Mouse (Mus musculus) neural tube, embryonic 13.5 days (tissue): Measurements from ENCODE around the gene Ttc4. TPM values are rescaled to one million over a fixed set of nuclear protein-coding genes. Genes with fewer than 3 reads are reported as not detected.

Source experiments
- ATAC-seq: fragments of 200-750 bp; cut with Nextera tagmentation; 2 replicates; pipeline ENCODE4 v1.8.0; 2017; ENCODE audit warnings: low read depth, mild to moderate bottlenecking, moderate TSS enrichment, moderate library complexity
- H3K27ac ChIP-seq: fragments of 300-500 bp; sonication (generic); replicated peaks from 2 replicates; pipeline ENCODE4 v1.5.1; 2015; ENCODE audit warnings: moderate library complexity, mild to moderate bottlenecking, inconsistent platforms
- H3K27me3 ChIP-seq: fragments of 300-500 bp; sonication (generic); 2 replicates; pipeline ENCODE4 v1.6.1; 2015; ENCODE audit warnings: mild to moderate bottlenecking, inconsistent platforms
- H3K36me3 ChIP-seq: fragments of 300-500 bp; sonication (generic); 2 replicates; pipeline ENCODE4 v1.6.1; 2015; ENCODE audit warnings: mild to moderate bottlenecking, inconsistent platforms
- H3K4me1 ChIP-seq: fragments of 300-500 bp; sonication (generic); replicated peaks from 2 replicates; pipeline ENCODE4 v1.6.1; 2015; ENCODE audit warnings: inconsistent platforms
- H3K4me2 ChIP-seq: fragments of 300-500 bp; sonication (generic); 2 replicates; pipeline ENCODE4 v1.6.1; 2015; ENCODE audit warnings: inconsistent platforms, mild to moderate bottlenecking, moderate library complexity
- H3K4me3 ChIP-seq: fragments of 300-500 bp; sonication (generic); 2 replicates; pipeline ENCODE4 v1.5.1; 2015; ENCODE audit warnings: mild to moderate bottlenecking, inconsistent platforms
- H3K9ac ChIP-seq: fragments of 300-500 bp; sonication (generic); 2 replicates; pipeline ENCODE4 v1.6.1; 2015; ENCODE audit warnings: moderate library complexity, mild to moderate bottlenecking, inconsistent platforms
- H3K9me3 ChIP-seq: fragments of 300-500 bp; sonication (generic); 2 replicates; pipeline ENCODE4 v1.6.1; 2016; ENCODE audit warnings: inconsistent platforms
- WGBS: fragments of 180-500 bp; shearing (Covaris S2); methylation state at CpG from one replicate; pipeline ENCODE4 v1.1.7; 2015; 5-methylcytosine and 5-hydroxymethylcytosine counted together
- polyA plus RNA-seq: library from polyadenylated mRNA; unstranded; fragments of >200 nt; fragmentation: Nextera tagmentation; extraction: Ambion mirVana; gene quantifications from 2 replicates; pipeline ENCODE4 v1.2.1, GENCODE M21; 2015

Gene Ttc4
- polyA plus RNA-seq: 109 and 119 TPM in 2 replicates

DNA sequence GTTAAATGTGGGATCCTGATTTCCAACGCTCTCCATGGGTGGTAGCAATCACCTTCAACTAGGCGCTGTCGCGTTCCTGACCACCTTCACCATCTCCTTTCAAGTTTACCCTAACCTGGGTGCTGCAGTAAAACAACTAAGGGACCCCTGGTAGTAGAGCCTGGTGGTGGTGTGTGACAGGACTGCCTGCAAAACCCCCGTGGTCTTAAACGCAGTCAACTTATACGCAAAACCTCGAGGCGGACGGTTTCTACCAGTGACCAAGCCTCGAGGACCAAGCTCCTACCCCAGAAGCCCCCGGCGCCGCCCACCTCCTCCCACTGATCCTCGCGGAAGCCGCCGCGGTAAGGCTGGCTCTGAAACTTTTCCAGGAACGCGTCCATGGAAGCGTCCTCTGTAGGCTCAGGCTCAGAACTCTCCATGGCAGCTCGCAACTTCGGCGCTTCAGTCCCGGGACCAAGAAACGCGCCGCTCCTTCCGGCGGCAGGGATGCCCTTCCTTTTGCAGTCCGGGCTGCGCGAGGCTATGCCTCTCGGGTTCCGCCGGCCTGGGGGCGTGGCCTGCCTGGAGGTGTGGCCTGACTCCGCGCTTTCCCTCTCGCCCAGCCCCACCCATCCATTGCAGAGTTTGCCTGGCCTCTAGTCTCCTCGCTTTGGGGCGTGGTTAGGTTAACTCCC is at the start of gene Ttc4:
TSS of gene Ttc4 (minus strand) at position 503 of the 677 bp plus-strand sequence.
- H3K9me3 ChIP-seq: no peaks in the 10 kb centered on the region
- H3K9ac ChIP-seq: peak within 1 kb of the TSS; percentile 87
- H3K36me3 ChIP-seq: peaks cover 34% of the 10 kb centered on the region
- H3K4me2 ChIP-seq: peak within 1 kb of the TSS; percentile 90
- no peaks in the 10 kb centered on the region for H3K27me3 ChIP-seq
- ATAC-seq: peak; percentile 94
- peaks cover 20% of the 10 kb centered on the region for H3K4me1 ChIP-seq
- H3K4me3 ChIP-seq: peak within 1 kb of the TSS; percentile 71
- WGBS: under 1% methylated on average over 43 of the region's 43 CpGs
- H3K27ac ChIP-seq: no peak within 1 kb of the TSS

DNA sequence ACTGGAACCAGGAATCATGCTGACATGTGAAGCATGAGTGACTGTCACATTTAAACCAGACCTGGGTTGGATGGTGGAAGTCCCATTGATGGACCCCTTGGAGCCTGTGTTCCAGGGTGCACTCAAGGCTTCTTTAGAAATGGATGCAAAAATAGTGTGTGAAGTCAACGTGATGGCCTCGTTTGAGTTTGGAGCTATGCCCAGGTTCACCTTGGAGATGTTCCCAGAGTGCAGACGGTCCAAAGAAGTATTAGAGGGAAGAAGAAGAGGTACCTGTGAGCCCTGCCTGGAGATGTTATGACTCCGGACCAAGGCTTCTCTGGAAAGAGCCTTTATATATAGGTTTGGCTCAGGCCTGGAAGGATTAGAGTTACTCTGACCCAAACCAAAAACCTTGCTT is 41.9 kb upstream of the Ttc4 start:
- no peak for ATAC-seq
- no peaks in the 10 kb centered on the region for H3K4me1 ChIP-seq
- H3K4me3 ChIP-seq: no peak overlapping the region
- no peak overlapping the region for H3K4me2 ChIP-seq
- WGBS: 90% methylated on average over 4 of the region's 4 CpGs
- H3K27ac ChIP-seq: no peak overlapping the region
- no peaks in the 10 kb centered on the region for H3K36me3 ChIP-seq
- H3K9me3 ChIP-seq: no peaks in the 10 kb centered on the region
- no peak overlapping the region for H3K9ac ChIP-seq
- H3K27me3 ChIP-seq: no peaks in the 10 kb centered on the region

DNA sequence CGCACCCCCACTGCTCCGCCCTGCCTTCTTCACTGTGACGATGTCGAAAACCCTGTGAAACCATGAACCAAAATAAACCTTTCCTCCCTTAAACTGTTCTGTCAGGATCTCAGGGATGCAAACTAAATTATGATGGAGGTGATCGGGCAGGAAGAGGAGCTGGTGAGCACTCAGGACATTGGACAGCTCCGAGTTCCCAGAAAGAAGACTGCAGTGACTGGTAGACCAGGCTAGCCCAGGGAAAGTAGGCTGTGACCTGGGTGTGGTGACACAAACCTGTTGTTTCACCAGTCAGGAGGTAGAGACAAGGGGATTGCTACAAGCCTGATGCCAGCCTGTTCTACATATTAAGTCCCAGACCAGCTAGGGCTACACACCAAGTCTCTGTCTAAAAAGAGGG is 34.9 kb upstream of the Ttc4 start:
- H3K27ac ChIP-seq: no peak overlapping the region
- no peak for ATAC-seq
- H3K27me3 ChIP-seq: no peaks in the 10 kb centered on the region
- 92% methylated on average over 6 of the region's 6 CpGs for WGBS
- no peaks in the 10 kb centered on the region for H3K4me1 ChIP-seq
- H3K36me3 ChIP-seq: no peaks in the 10 kb centered on the region
- no peak overlapping the region for H3K4me3 ChIP-seq
- H3K9me3 ChIP-seq: no peaks in the 10 kb centered on the region
- H3K9ac ChIP-seq: no peak overlapping the region
- no peak overlapping the region for H3K4me2 ChIP-seq

DNA sequence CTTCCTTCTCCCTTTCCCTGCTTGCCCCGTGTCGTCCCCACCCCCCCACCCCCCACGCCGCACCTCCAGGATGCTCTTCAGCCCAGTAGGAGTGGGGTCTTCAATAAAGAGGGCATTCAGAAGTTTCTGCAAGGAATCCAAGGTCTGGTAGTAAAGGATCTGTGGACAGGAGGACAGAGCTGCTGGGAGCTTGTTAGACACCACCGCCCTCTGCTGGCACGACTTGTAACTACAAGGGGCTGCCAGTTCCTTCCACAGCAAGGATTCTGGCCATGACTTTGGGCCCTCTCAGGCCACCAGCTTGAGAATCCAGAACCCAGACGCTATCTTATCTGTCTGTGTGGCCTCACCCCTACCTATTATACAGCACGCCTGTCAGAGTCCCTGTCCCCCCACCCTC is 29.7 kb upstream of the Ttc4 start:
- no peak overlapping the region for H3K9ac ChIP-seq
- H3K27me3 ChIP-seq: no peaks in the 10 kb centered on the region
- H3K36me3 ChIP-seq: no peaks in the 10 kb centered on the region
- peak overlapping the region; percentile 30; the same call in 1 of the 2 replicates for H3K4me2 ChIP-seq
- no peaks in the 10 kb centered on the region for H3K9me3 ChIP-seq
- H3K27ac ChIP-seq: no peak overlapping the region
- peak; percentile 36; the same call in 1 of the 2 replicates for ATAC-seq
- WGBS: 3% methylated on average over 8 of the region's 8 CpGs
- no peak overlapping the region for H3K4me3 ChIP-seq
- H3K4me1 ChIP-seq: peaks cover 24% of the 10 kb centered on the region

DNA sequence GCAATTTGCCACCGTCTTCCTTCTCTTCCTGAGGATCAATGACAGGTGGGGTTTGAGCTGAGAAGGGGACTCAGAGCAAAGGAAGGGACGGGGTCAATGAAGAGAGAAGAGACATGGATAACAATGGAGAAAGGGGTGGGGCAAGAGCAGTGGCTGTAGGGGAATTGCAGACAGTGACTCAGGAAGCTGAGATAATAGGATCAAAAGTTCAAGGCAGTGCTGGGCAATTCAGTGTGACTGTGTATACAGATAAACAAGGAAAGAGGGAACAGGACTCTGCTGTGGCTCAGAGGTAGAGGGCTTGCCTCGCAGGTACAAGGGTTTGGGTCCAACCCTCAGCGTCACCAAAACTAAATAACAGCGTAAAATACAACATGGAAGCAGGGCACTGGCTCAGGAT is 29.2 kb upstream of the Ttc4 start:
- Histone ChIP-seq H3K9ac (no peak overlapping the region), H3K4me2 (peak overlapping the region; percentile 30; the same call in 1 of the 2 replicates), H3K36me3 (no peaks in the 10 kb centered on the region), H3K9me3 (no peaks in the 10 kb centered on the region), H3K4me3 (no peak overlapping the region), H3K4me1 (peaks cover 24% of the 10 kb centered on the region), H3K27me3 (no peaks in the 10 kb centered on the region), H3K27ac (no peak overlapping the region)
- 0 out of 2 replicates have a peak, but pooled peaks have one; percentile 6 for ATAC-seq
- WGBS: 28% methylated on average over 5 of the region's 5 CpGs

DNA sequence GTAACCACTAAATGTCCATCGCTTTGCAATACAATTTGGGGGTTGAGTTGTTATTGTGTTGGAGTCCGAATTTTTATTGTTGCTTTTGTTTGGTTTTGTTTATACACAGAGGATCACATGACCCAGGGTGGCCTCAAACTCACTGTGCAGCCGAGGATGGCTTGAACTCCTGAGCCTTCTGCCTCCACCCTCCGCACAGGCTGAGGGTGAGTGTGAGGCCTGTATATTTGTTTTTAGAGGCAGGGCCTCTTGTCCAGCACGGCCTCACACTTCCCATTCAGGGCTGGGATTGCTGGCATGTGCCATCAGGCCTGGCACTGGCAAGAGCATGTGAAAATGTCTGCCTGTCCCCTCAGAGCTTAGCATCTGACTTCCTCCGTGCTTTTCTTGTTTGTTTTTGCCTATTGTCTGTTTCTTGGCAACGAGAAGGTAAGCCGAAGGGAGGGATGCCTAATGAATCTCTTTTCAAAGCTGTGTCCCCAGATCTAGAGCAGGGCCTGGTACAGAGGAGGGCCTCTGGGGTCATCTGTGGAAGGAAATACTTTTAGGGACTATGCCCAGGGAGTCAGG is 26.4 kb upstream of the Ttc4 start:
- H3K4me2 ChIP-seq: no peak overlapping the region
- H3K9ac ChIP-seq: peak overlapping the region; percentile 38; the same call in 1 of the 2 replicates
- ATAC-seq: no peak
- peak overlapping the region; percentile 78 for H3K27ac ChIP-seq
- no peak overlapping the region for H3K4me3 ChIP-seq
- 33% methylated on average over 8 of the region's 8 CpGs for WGBS
- no peaks in the 10 kb centered on the region for H3K9me3 ChIP-seq
- H3K36me3 ChIP-seq: no peaks in the 10 kb centered on the region
- H3K4me1 ChIP-seq: peaks cover 44% of the 10 kb centered on the region
- no peaks in the 10 kb centered on the region for H3K27me3 ChIP-seq

DNA sequence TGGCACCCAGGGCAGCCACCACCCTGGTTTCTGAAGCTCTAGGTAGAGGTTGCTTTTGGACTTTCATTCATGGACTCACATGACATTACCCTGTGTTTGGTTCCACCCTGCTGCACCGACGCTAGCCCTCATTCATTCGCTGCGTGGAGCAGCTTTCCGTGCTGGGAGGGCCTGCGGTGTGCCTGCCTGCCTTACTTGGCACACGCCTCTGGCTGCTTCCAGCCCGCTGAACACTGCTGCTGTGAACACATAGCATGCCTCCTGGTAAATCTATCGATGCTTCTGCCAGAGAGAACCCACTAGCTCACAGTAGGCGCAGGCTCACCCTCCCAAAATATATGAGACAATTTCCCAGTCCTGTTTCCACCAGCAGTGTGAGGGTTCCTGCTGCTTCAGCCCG is 25.7 kb upstream of the Ttc4 start:
- Histone ChIP-seq H3K4me1 (peaks cover 51% of the 10 kb centered on the region), H3K27me3 (no peaks in the 10 kb centered on the region), H3K27ac (peak overlapping the region; percentile 78), H3K4me3 (no peak overlapping the region), H3K9me3 (no peaks in the 10 kb centered on the region), H3K9ac (0 out of 2 replicates have a peak overlapping the region, but pooled peaks have one; percentile 17), H3K4me2 (no peak overlapping the region), H3K36me3 (no peaks in the 10 kb centered on the region)
- WGBS: 42% methylated on average over 11 of the region's 11 CpGs
- ATAC-seq: peak; percentile 33; the same call in 1 of the 2 replicates

DNA sequence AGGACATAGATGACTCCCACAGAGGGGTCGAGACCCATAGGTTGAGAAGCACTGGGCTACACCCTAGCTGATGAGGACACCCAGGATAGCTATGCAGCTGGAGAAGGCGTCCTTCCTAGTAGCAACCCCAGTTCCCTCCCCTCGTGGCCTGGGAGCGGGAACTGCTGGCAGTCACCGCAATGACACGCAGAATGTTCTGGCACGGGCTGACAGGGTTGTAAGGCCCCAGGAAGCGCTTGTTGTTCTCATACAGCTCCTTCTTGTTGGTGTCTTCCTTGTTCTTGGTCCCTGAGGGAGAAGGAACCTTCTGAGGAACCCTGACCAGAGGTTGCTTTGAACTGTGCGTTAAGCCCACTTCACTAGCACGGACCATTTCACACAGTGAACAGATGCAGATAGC is 25.2 kb upstream of the Ttc4 start:
- no peaks in the 10 kb centered on the region for H3K36me3 ChIP-seq
- H3K27me3 ChIP-seq: no peaks in the 10 kb centered on the region
- peaks cover 52% of the 10 kb centered on the region for H3K4me1 ChIP-seq
- H3K9me3 ChIP-seq: no peaks in the 10 kb centered on the region
- no peak for ATAC-seq
- WGBS: 78% methylated on average over 10 of the region's 10 CpGs
- H3K4me3 ChIP-seq: no peak overlapping the region
- H3K4me2 ChIP-seq: no peak overlapping the region
- peak overlapping the region; percentile 78 for H3K27ac ChIP-seq
- no peak overlapping the region for H3K9ac ChIP-seq

DNA sequence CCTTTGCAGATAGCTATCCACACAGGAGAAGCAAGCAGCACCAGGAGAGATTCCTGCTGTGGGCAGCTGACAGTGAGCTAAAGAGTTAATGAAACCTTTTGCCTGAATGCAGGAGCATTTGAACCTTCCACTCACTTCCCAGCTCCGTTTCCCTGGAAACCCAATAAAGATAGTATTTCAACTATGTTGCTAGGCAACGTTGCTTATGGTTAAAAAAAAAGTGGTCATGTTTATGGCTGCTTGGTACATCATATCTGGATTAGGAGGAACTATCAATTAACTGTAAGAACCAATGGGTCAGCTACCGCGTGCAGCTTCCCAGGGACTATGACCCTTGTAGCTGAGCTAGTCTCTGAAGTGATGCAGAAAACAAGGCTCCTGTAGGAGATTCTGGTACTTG is 22.1 kb upstream of the Ttc4 start:
- H3K36me3 ChIP-seq: no peaks in the 10 kb centered on the region
- H3K9me3 ChIP-seq: no peaks in the 10 kb centered on the region
- 24% methylated on average over 4 of the region's 4 CpGs for WGBS
- peak overlapping the region; percentile 72 for H3K27ac ChIP-seq
- peak; percentile 15; the same call in 1 of the 2 replicates for ATAC-seq
- H3K4me3 ChIP-seq: no peak overlapping the region
- H3K4me1 ChIP-seq: peaks cover 53% of the 10 kb centered on the region
- no peaks in the 10 kb centered on the region for H3K27me3 ChIP-seq
- no peak overlapping the region for H3K9ac ChIP-seq
- H3K4me2 ChIP-seq: no peak overlapping the region

DNA sequence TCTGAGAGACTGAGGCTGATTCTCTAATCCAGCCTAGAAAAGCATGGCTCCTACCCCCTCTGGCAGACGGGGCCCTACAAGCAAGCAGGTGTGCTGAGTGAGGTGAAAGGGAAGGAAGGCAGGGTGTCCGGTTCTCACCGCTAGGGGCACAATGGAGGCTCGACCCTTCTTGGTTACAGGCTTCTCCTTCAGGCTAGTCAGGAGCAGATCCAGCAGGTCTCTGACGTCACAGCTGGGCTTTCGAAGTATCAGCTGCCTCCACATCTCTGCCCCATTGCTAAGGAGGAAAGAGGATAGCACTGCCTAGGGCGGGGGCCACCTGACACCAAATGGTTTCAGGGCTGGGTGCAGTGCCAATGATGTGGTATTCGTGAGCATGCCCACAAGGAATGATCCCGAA is 21.2 kb upstream of the Ttc4 start:
- H3K27me3 ChIP-seq: no peaks in the 10 kb centered on the region; the same call in 1 of the 2 replicates

DNA sequence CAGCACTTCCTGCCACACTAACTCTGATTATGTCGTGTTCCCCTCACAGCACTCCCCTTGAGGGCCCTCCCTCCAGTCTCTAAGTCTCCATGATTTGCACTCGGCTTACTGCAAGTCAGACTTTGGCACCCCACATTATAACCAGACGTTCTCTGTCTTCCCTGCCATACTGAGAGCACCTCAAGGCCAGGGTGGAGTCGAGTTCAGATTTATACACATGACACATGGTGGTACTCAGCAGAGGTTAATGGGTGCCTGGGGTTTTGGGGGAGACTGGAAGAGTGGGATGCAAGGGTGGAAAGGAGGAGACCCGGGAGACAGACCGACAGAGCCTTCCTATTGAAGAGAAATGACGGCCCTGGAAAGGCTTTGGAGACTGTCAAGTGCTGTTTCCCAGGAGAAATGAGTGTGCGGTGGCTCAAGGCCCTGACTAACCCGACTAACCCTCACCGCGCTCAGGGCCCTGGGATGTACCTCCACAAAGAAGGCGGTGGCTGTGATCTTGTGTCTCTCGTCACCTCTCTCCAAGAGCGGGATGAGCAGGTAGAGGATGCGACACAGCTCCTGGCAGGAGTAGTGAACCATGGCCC is 15.2 kb upstream of the Ttc4 start:
- no peak overlapping the region for H3K27ac ChIP-seq
- ATAC-seq: no peak
- WGBS: 80% methylated on average over 15 of the region's 15 CpGs
- H3K9ac ChIP-seq: no peak overlapping the region
- 0 out of 2 replicates have a peak, but pooled peaks cover 4% of the 10 kb centered on the region for H3K4me1 ChIP-seq
- H3K9me3 ChIP-seq: no peaks in the 10 kb centered on the region
- no peak overlapping the region for H3K4me3 ChIP-seq
- no peak overlapping the region for H3K4me2 ChIP-seq
- H3K27me3 ChIP-seq: no peaks in the 10 kb centered on the region; the same call in 1 of the 2 replicates
- H3K36me3 ChIP-seq: no peaks in the 10 kb centered on the region

More for the DNA sequence above, 21.2 kb upstream of the Ttc4 start:
- peak overlapping the region; percentile 72; the same call in 1 of the 2 replicates for H3K27ac ChIP-seq
- no peak overlapping the region for H3K4me3 ChIP-seq
- peaks cover 45% of the 10 kb centered on the region for H3K4me1 ChIP-seq
- no peaks in the 10 kb centered on the region for H3K9me3 ChIP-seq
- H3K9ac ChIP-seq: 0 out of 2 replicates have a peak overlapping the region, but pooled peaks have one; percentile 6
- H3K36me3 ChIP-seq: no peaks in the 10 kb centered on the region
- H3K4me2 ChIP-seq: no peak overlapping the region
- ATAC-seq: 0 out of 2 replicates have a peak, but pooled peaks have one; percentile 28
- WGBS: 20% methylated on average over 9 of the region's 9 CpGs

DNA sequence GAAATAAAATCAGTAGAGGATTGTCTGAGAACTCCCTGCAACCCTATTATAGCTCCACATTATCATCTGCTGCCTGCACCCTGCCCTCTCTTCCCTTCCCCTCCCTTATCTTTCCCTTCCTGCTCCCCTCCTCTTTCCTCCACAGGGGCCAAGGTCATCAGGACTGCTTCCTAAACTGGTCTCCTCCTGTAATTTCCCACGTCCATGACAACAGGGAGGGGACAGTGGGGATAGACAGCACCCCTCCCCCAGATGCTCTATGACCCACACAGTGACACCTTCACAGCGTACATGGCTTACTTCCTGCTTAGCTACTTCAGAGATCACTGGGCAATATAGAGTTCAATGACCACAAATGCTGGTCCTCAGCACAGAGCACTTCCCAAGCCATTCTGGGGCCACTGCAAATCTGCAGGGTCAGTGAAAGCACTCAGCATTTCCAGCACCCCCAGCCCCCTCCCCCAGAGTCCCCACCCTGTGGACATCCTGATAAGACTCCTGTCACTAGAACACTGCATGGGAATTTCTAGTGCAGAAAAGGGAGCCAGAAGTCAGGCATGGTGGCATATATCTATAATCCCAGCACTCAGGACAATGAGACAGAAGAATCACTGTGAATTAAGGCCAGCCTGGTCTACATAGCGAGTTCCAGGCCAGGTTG is 10.0 kb upstream of the Ttc4 start:
- 49% methylated on average over 3 of the region's 3 CpGs for WGBS
- H3K4me2 ChIP-seq: no peak overlapping the region
- H3K4me1 ChIP-seq: no peaks in the 10 kb centered on the region
- no peak for ATAC-seq
- no peak overlapping the region for H3K27ac ChIP-seq
- no peak overlapping the region for H3K4me3 ChIP-seq
- H3K36me3 ChIP-seq: no peaks in the 10 kb centered on the region
- H3K9ac ChIP-seq: no peak overlapping the region
- no peaks in the 10 kb centered on the region for H3K27me3 ChIP-seq
- no peaks in the 10 kb centered on the region for H3K9me3 ChIP-seq
